Mouse (Mus musculus) spleen, embryonic (tissue): ENCODE measurements around the gene Smc4.

ENCODE experiments used
- CTCF ChIA-PET: fragments of 350-600 bp; sonication (Branson Sonifier 250); formaldehyde crosslinking; loops from one replicate; lab custom pipeline; 2022; lab: Charles Lee

Smc4 gene

GRCm38 (mm10) chr3:69004437-69005337 lies at the start of gene Smc4, which contains the start of gene Ift80:
Smc4 (plus strand) TSS chr3:69004738.
Ift80 (minus strand) TSS chr3:69004570.
- CTCF ChIA-PET: no interaction called here

DNA sequence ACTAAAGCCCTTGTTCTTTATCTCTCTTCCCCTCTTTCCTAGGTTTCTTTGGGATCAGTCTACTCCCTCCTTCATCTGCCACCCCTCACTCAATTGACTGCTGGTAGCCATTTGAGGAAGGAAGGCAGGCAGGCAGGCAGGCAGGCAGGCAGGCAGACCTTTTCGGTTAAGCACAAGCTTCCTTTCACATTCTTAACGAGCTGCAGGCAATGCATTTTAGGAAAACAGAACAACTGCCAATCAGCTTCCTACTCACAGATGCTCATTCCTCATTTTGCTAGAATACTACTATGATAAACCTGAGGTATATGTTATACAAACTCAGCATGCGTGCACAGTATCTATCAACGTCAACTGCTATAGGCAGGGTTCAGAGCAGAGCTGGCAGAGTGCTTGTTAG lies 48.1 kb upstream of the Smc4 start:
- CTCF ChIA-PET: no interaction called here

- CTCF ChIA-PET: no interaction called here
Measured at GRCm38 (mm10) chr3:68957413-68957812, 47.1 kb upstream of the Smc4 start.

DNA sequence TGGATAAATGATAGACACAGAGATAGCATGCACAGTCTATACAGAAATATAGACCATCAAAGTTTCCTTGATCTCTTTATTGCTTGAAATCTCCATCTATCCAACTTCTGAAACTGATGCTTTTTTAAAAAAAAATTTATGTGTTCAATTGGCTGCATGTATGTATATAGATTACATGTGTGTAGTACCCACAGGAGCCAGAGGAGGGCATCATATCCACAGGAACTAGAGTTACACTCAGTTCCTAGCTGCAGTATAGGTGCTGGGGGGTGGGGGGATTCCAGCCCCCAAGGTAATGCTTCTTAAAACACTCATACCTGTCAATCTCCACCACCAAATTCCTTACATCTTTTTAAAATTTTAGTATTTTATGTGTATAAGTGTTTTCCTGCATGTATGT lies 39.9 kb upstream of the Smc4 start:
- CTCF ChIA-PET: no interaction called here

- CTCF ChIA-PET: interaction anchor here (0.7 kb wide), 1 partner anchor 18 kb away, joined by 3 read pairs; no protein-coding TSS in a partner anchor
Measured at GRCm38 (mm10) chr3:68966527-68967285, 37.8 kb upstream of the Smc4 start.

DNA sequence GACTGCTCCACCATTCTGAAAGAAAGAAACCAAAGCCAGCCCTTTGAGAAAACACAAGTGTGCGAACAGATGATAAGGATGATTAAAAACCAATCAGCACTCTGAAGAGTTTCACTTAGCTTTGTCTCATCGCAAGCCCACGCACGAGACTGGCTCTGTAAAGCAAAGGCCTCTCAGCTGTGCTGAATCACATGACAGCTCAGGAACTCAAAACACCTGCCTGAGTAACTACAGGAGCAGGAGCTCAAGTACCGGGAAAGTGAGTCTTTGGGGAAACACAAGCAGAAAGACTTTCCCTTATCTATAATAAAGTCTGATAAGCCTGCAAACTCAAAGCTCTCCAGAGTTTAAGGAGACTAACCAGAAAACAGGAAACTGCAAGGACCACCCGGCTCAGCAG lies 37.1 kb upstream of the Smc4 start:
- CTCF ChIA-PET: interaction anchor here (0.7 kb wide), 1 partner anchor 18 kb away, joined by 3 read pairs; no protein-coding TSS in a partner anchor

- CTCF ChIA-PET: no interaction called here
Measured at GRCm38 (mm10) chr3:68969091-68969590, 35.4 kb upstream of the Smc4 start.

GRCm38 (mm10) chr3:68973574-68973973 lies 31.0 kb upstream of the Smc4 start:
- CTCF ChIA-PET: interaction anchor here (0.8 kb wide), 1 partner anchor 48 kb away, joined by 3 read pairs; no protein-coding TSS in a partner anchor

DNA sequence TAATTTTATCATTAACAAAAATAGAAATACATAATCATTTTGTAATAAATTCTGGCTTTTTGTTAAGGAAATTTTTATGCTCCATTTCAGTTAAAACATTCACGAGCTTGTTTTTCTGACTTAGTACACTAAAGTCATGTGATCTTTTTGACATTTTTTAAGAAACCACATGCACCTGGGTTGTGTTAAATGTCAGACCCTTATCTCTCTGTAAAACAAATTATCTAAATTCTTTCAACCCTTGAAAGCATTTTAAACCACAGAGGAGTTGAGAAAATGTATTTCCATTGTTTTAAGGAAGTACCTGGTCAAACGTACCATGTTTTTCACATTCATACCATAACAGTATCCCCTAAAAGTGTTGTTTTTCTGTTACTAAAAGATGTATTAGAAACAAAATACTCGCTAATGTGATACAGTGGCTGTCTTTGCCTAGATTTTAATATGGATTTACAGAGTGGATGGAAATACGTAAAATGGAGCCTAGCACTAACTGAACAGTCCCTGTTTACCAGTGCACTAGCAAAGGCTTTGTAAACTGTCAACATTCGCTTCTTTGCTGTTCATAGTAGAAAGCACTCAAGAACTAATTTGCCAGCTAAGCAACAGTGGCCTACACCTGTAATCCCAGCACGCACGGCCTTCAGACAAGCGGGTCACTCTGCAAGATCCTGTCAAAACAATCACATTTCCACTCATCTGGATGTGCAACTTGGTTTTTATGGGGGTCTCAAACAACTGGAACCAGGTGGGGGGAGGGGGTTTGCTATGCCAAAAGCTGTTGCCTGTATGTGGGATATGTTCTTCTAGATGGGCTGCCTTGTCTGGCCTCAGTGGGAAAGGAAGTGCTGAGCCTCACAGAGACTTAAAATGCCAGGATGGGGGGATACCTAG lies 29.7 kb upstream of the Smc4 start:
- CTCF ChIA-PET: no interaction called here

DNA sequence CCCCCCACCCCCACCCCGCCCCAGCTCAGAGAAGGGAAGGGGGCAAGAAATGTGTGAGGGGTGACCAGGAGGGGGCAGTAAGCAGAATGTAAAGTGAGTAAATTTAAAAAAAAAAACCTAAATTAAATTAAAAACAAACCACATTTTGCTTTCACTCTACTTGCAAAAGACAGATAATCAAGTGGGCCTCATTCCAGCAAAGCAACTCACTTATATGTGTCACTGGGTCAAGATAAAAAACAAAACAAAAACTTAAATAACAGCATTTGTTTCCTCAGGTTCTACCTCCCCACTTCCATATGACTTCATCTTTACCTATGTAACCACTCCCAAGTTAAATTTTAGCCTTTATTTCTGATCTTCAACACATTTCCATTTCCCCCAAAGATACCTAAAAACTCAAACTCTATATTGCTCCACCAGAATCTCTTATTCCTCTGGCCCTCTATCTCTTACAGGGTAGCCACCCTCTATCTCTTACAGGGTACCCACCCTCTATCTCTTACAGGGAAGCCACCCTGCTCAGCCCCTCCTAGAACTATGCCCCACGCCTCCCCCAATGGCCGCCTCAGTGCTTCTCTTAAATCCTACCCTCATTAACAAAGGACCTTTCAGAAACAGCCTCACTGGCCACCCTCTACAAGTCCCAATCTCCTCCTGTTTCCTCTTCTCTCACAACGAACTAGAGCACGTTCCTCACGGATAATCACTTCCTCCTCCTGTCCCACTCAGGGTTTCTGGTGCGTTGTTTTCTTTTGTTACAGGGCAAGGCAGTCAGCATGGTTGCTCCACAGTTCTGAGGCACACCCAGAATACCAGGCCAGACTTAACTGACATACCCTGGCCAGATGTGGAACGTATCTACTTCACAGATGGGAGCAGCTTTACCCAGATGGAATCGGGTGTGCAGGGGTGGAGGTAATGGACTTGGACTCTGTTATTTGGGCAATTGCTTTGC lies 28.7 kb upstream of the Smc4 start:
- CTCF ChIA-PET: interaction anchor here (0.6 kb wide), 1 partner anchor 24 kb away, joined by 3 read pairs; no protein-coding TSS in a partner anchor

DNA sequence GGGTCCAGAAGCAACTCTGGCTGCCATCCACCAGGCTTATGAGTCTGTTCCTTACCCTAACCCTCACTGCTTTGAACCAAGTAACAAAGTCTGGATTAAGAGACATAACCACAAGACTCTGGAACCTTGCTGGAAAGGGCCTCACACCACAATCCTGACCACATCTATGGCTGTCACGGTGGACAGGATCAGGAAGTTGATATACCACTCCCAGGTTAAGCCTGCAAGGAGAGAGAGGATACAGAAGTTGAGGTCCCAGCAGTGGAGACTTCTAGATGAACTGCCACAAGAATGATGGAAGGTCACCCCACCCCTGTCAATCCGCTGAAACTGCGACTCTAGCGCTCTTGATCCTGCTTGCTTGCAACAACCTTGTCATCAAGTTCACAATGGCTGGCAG lies 26.8 kb upstream of the Smc4 start:
- CTCF ChIA-PET: no interaction called here

GRCm38 (mm10) chr3:68979187-68979586 lies 25.4 kb upstream of the Smc4 start:
- CTCF ChIA-PET: interaction anchor here (0.6 kb wide), 1 partner anchor 34 kb away, joined by 5 read pairs; no protein-coding TSS in a partner anchor

GRCm38 (mm10) chr3:68980898-68981297 lies 23.6 kb upstream of the Smc4 start:
- CTCF ChIA-PET: interaction anchor here (0.7 kb wide), 1 partner anchor 340 kb away, joined by 5 read pairs; no protein-coding TSS in a partner anchor

DNA sequence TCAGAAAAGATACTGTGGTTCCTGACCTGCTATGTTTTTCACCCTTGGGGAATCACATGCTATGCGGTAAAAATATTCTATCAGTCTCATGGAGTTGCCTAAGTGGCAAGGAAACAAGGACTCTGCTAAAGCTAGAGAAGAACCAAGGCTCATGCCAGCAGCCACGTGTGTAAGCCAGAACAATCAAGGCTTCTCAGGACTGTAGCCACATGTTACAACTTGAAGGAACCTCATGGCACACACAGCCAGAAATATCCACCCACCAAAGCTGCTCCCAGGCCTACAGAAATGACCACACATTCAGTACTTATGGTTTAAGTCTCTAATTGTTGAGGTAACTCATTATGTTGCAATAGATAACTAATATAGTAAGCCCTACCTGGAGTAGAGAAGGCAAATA lies 18.0 kb upstream of the Smc4 start:
- CTCF ChIA-PET: no interaction called here

DNA sequence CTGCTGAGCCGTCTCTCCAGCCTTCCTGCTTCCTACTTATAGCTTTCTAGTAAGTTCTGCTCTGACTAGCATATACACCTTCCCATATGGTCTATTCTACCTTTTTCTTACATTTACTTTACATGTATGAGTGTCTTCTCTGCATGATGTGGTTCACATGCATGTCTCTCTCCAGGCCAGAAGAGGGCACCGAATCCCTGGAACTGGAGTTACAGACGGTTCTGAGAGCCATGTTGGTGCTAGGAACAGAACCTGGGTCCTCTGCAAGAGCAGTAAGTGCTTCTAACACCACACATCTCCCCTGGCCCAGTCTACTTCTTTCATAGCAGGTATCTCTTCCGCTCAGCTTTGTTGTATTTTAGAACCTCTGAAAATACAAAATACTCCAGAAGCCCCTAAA lies 1.8 kb upstream of the Smc4 start:
- CTCF ChIA-PET: no interaction called here

DNA sequence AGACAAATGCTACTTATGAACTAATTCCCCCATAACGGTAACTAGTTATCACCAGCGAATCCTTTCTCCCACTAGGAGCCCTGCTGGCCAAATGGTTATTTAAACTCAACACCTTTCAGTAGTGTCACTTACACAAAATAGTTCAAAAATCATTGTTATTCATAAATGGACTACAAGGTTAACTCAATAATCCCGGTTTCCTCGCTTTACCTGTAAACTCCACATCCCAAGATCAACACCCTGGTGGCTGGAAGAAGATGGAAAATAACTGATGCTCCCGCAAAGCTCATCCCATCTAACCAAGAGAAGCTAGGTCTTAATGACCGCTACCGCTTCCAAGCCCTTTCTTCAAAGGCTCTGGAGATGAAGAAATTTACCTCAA lies 492 bp upstream of the Smc4 start:
- CTCF ChIA-PET: no interaction called here

DNA sequence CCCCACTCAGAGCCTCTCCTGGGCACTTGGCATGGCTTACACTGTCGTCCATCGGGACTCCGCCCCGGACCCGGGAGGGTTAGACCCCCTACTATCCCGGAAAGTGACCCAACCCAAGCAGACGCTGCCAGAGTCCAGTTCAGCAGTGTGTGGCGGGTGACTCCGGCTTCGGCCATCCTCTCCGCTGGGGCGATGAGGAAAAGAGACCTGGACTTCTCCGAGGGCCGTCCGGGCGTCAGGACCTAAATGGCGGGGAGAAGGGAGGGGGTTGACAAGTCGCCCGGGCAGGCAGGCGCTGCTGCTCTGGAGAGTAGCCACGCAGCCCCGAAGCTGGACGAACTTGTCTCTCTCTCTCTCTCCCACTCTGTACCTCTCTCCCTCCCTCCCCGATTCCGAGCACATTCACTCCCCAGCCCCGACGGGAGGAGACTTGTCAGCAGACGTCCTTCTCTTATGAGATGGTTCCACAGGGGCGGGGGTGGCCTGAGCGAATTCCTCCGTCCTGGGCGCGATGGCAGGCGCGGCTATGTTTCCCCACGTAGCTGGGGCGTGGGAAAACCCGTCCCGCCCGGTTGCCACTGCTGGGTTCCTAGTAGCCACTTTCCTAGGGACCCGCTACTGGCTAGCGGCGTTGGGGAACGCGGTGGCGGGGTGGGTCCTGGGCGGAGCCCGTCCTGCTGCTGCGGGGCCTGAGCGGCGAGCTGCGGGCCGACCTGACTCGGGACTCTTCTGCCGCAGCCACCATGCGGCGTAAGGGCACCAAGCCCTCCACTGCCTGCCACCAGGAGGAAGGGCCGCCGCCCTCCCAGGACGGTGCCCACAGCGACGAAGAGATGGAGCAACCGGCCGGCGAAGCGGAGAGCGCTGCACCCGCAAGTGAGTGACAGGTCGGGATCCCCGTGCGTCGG lies 1.1 kb downstream of the Smc4 start:
- CTCF ChIA-PET: interaction anchor here (0.5 kb wide), 1 partner anchor 66 kb away, joined by 4 read pairs; no protein-coding TSS in a partner anchor

- CTCF ChIA-PET: interaction anchor here (0.5 to 1.0 kb wide), 2 partner anchors 14 to 65 kb away, joined by 3 to 4 read pairs; no protein-coding TSS in a partner anchor
Measured at GRCm38 (mm10) chr3:69006246-69006760, 1.8 kb downstream of the Smc4 start.
